Mouse (Mus musculus): ENCODE data around the gene Slc25a44. TPM values are rescaled to one million over a fixed set of nuclear protein-coding genes. Genes with fewer than 3 reads are reported as not detected.

Gene Slc25a44
- polyA plus RNA-seq, 1 experiment from 2014 or later: 18.4 TPM

DNA sequence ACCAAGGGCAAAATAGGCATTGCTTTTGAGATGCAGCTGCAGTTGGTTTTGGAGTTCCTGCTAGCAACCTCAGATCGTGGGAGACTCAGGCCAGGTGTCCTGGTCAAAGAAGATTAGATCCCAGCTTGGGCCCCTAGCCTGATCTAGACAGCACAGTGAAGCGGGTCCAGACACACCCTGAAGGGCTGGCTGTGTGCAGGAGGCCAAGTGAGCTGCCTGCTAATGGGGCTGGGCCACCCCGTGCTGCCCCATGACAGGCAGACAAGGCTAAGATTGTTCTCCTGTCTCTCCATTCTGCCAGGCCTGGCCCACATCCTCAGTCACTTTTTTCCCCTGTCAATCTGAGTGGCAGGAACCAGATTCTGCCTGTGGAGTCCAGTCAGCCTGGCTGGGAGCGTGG, 61.2 kb downstream of the Slc25a44 start:
- Histone ChIP-seq H3K9me3 (ENCODE audit: control insufficient read depth, low read depth, low read length) (no peaks in the 10 kb centered on the region), H3K4me3 (ENCODE audit: low read depth, low read length) (no peak overlapping the region), H3K9ac (replicated peaks; ENCODE audit: low read depth, low read length) (no peak overlapping the region; the same call in 1 of the 2 replicates), H3K27ac (ENCODE audit: low read length) (peak overlapping the region; percentile 33; the same call in 1 of the 2 replicates), H3K36me3 (ENCODE audit: control insufficient read depth, insufficient read depth, low read length) (peaks cover 35% of the 10 kb centered on the region), H3K27me3 (ENCODE audit: control insufficient read depth, insufficient read depth, low read length) (peaks cover 6% of the 10 kb centered on the region; the same call in 1 of the 2 replicates), H3K4me1 (ENCODE audit: control insufficient read depth, insufficient read depth, low read length) (peaks cover 6% of the 10 kb centered on the region; the same call in 1 of the 2 replicates), H3K4me2 (replicated peaks; ENCODE audit: low read depth, low read length) (no peak overlapping the region)
- peak; percentile 54; the same call in 1 of the 2 replicates for ATAC-seq (ENCODE audit: insufficient number of reproducible peaks, insufficient read depth, low FRiP score, low read depth)
- WGBS: 44% methylated on average over 4 of the region's 4 CpGs

DNA sequence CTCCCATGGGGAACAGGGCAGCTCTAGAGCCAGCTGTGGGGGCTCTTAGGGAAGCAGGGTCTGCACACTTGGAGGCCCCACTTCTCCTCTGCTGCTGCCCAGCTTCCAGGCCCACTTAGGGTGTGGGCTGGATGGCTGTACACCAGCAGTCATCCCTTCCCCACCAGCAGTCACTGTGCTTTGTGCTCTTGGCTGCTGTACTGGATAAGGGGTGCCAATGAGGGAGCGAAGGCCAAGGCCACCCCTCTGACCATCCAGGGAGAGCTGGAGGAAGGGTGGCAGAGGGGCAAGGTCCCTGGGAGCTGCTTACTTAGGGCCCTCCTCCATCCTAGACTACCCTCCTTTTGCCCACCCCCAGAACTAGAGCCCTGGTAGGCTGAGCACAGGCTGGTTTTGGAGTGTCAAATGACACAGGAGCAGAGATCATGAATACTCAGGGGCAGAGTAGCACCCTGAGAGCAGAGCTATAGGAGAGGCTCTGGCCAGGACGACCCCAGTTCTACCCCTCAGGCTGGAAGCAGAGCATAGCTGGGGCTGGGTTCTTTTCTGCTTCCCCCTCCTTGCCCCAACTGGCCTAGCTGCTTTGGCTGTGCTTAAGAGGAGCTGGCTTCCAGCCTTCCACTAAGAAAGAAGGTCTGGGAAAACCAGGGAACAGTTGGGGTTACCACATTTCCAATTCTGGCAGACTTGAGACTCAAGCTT, 63.2 kb downstream of the Slc25a44 start:
- Histone ChIP-seq H3K27me3 (ENCODE audit: control insufficient read depth, insufficient read depth, low read length) (peaks cover 6% of the 10 kb centered on the region; the same call in 1 of the 2 replicates), H3K4me3 (ENCODE audit: low read depth, low read length) (no peak overlapping the region), H3K36me3 (ENCODE audit: control insufficient read depth, insufficient read depth, low read length) (peaks cover 53% of the 10 kb centered on the region), H3K9me3 (ENCODE audit: control insufficient read depth, low read depth, low read length) (no peaks in the 10 kb centered on the region), H3K4me2 (replicated peaks; ENCODE audit: low read depth, low read length) (no peak overlapping the region), H3K4me1 (ENCODE audit: control insufficient read depth, insufficient read depth, low read length) (peaks cover 6% of the 10 kb centered on the region; the same call in 1 of the 2 replicates), H3K27ac (ENCODE audit: low read length) (no peak overlapping the region), H3K9ac (replicated peaks; ENCODE audit: low read depth, low read length) (no peak overlapping the region)
- WGBS: 88% methylated on average over 2 of the region's 2 CpGs
- ATAC-seq (ENCODE audit: insufficient number of reproducible peaks, insufficient read depth, low FRiP score, low read depth): no peak

DNA sequence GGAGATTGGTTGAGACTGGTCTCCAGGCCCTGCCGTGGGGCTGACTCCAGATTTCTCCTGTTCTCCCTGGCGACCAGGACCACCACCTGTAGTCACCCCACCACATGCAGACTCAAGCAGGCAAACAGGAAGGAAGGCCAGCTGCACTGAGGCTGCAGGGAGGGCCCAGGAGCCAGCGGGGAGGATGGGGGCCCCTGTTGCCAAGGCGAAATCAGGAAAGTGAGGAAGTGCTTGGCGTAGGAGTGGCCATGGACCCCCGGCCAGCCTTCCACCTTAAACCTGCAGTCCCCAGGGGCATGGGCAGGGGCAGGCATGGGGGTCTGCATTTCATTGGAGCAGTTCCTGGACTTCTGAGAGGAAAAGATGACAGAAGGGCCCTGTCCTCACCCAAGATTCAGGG, 63.8 kb downstream of the Slc25a44 start:
- no peak overlapping the region for H3K9ac ChIP-seq (replicated peaks; ENCODE audit: low read depth, low read length)

More for the DNA sequence above, 63.8 kb downstream of the Slc25a44 start:
- Histone ChIP-seq H3K36me3 (ENCODE audit: control insufficient read depth, insufficient read depth, low read length) (peaks cover 58% of the 10 kb centered on the region), H3K9me3 (ENCODE audit: control insufficient read depth, low read depth, low read length) (no peaks in the 10 kb centered on the region), H3K4me3 (ENCODE audit: low read depth, low read length) (no peak overlapping the region), H3K4me2 (replicated peaks; ENCODE audit: low read depth, low read length) (no peak overlapping the region), H3K27ac (ENCODE audit: low read length) (no peak overlapping the region), H3K4me1 (ENCODE audit: control insufficient read depth, insufficient read depth, low read length) (peaks cover 6% of the 10 kb centered on the region; the same call in 1 of the 2 replicates), H3K27me3 (ENCODE audit: control insufficient read depth, insufficient read depth, low read length) (peaks cover 6% of the 10 kb centered on the region; the same call in 1 of the 2 replicates)
- ATAC-seq (ENCODE audit: insufficient number of reproducible peaks, insufficient read depth, low FRiP score, low read depth): no peak
- 74% methylated on average over 6 of the region's 6 CpGs for WGBS

Small RNA genes within 50 kb of the gene (microRNA-seq; reads per million reads assigned to microRNA genes)
- not detected for gene Mir7011

Other genes with a start within 250 kb of the Slc25a44 start
- gene Rhbg, start 170.4 kb downstream of the Slc25a44 start, polyA plus RNA-seq (2014; fragmentation: Nextera tagmentation; extraction: Ambion mirVana): 3.2 and 4.2 TPM in 2 replicates
- 0.33 and 0.64 TPM in 2 replicates for gene Gm38392, start 137.9 kb downstream of the Slc25a44 start, polyA plus RNA-seq (2014; fragmentation: Nextera tagmentation; extraction: Ambion mirVana)
- 12.9 and 13.8 TPM in 2 replicates for gene Tsacc, start 128.1 kb downstream of the Slc25a44 start, polyA plus RNA-seq (2014; fragmentation: Nextera tagmentation; extraction: Ambion mirVana)
- gene Cct3, start 128.0 kb downstream of the Slc25a44 start, polyA plus RNA-seq (2014; fragmentation: Nextera tagmentation; extraction: Ambion mirVana): 495 and 512 TPM in 2 replicates
- 121 and 132 TPM in 2 replicates for gene Glmp, start 100.1 kb downstream of the Slc25a44 start, polyA plus RNA-seq (2014; fragmentation: Nextera tagmentation; extraction: Ambion mirVana)
- 20.5 and 23.1 TPM in 2 replicates for gene Tmem79, start 89.0 kb downstream of the Slc25a44 start, polyA plus RNA-seq (2014; fragmentation: Nextera tagmentation; extraction: Ambion mirVana)
- 38.9 and 39.4 TPM in 2 replicates for gene Smg5, start 88.9 kb downstream of the Slc25a44 start, polyA plus RNA-seq (2014; fragmentation: Nextera tagmentation; extraction: Ambion mirVana)
- gene Paqr6, start 60.6 kb downstream of the Slc25a44 start, polyA plus RNA-seq (2014; fragmentation: Nextera tagmentation; extraction: Ambion mirVana): 10.8 and 11.2 TPM in 2 replicates
- gene Bglap3, start 52.4 kb downstream of the Slc25a44 start, polyA plus RNA-seq (2014; fragmentation: Nextera tagmentation; extraction: Ambion mirVana): 0.45 TPM in 1 of 2 replicates, not detected in the other
- gene Bglap2, start 46.4 kb downstream of the Slc25a44 start, polyA plus RNA-seq (2014; fragmentation: Nextera tagmentation; extraction: Ambion mirVana): not detected in 2 replicates
- gene Bglap, start 40.7 kb downstream of the Slc25a44 start, polyA plus RNA-seq (2014; fragmentation: Nextera tagmentation; extraction: Ambion mirVana): not detected in 2 replicates
- 136 and 143 TPM in 2 replicates for gene Pmf1, start 14.8 kb downstream of the Slc25a44 start, polyA plus RNA-seq (2014; fragmentation: Nextera tagmentation; extraction: Ambion mirVana)
- gene Sema4a, start 36.0 kb upstream of the Slc25a44 start, polyA plus RNA-seq (2014; fragmentation: Nextera tagmentation; extraction: Ambion mirVana): 8.9 and 11.8 TPM in 2 replicates
- 128 and 148 TPM in 2 replicates for gene Lmna, start 84.8 kb upstream of the Slc25a44 start, polyA plus RNA-seq (2014; fragmentation: Nextera tagmentation; extraction: Ambion mirVana)
- gene Mex3a, start 107.3 kb upstream of the Slc25a44 start, polyA plus RNA-seq (2014; fragmentation: Nextera tagmentation; extraction: Ambion mirVana): 25.2 and 26.3 TPM in 2 replicates
- gene Rab25, start 123.2 kb upstream of the Slc25a44 start, polyA plus RNA-seq (2014; fragmentation: Nextera tagmentation; extraction: Ambion mirVana): 57.0 and 67.9 TPM in 2 replicates
- 84.8 and 88.5 TPM in 2 replicates for gene Lamtor2, start 127.9 kb upstream of the Slc25a44 start, polyA plus RNA-seq (2014; fragmentation: Nextera tagmentation; extraction: Ambion mirVana)
- gene Ubqln4, start 128.6 kb upstream of the Slc25a44 start, polyA plus RNA-seq (2014; fragmentation: Nextera tagmentation; extraction: Ambion mirVana): 48.4 TPM in 2 replicates
- gene Ssr2, start 150.7 kb upstream of the Slc25a44 start, polyA plus RNA-seq (2014; fragmentation: Nextera tagmentation; extraction: Ambion mirVana): 295 and 301 TPM in 2 replicates
- 108 and 119 TPM in 2 replicates for gene Arhgef2, start 180.8 kb upstream of the Slc25a44 start, polyA plus RNA-seq (2014; fragmentation: Nextera tagmentation; extraction: Ambion mirVana)
- not detected in 2 replicates for gene Rxfp4, start 228.0 kb upstream of the Slc25a44 start, polyA plus RNA-seq (2014; fragmentation: Nextera tagmentation; extraction: Ambion mirVana)